Mouse (Mus musculus) liver, adult (tissue): ENCODE data around the gene A730049H05Rik.

ENCODE experiments used
- GATA4 ChIP-seq: IDR thresholded peaks from 2 replicates; pipeline ENCODE4 v1.6.1; 2014; ENCODE audit warnings: mild to moderate bottlenecking, low read length; ENCODE audit not compliant: insufficient replicate concordance

A730049H05Rik gene

GRCm38 (mm10) chr6:92858721-92859510 lies 42.6 kb downstream of the A730049H05Rik start:
- no peak for TF ChIP-seq GATA4

GRCm38 (mm10) chr6:92860285-92860912 lies 44.1 kb downstream of the A730049H05Rik start:
- TF ChIP-seq GATA4: no peak

GRCm38 (mm10) chr6:92862599-92862998 lies 46.3 kb downstream of the A730049H05Rik start:
- no peak for TF ChIP-seq GATA4

GRCm38 (mm10) chr6:92869089-92869581 lies 52.9 kb downstream of the A730049H05Rik start, which contains the start of gene Gm15737:
Gm15737 (plus strand) TSS chr6:92869357.
- no peak for TF ChIP-seq GATA4

- TF ChIP-seq GATA4: no peak
Measured at GRCm38 (mm10) chr6:92869582-92870219, 53.4 kb downstream of the A730049H05Rik start.

GRCm38 (mm10) chr6:92871813-92872212 lies 55.5 kb downstream of the A730049H05Rik start:
- no peak for TF ChIP-seq GATA4

GRCm38 (mm10) chr6:92872766-92873165 lies 56.5 kb downstream of the A730049H05Rik start:
- no peak for TF ChIP-seq GATA4

GRCm38 (mm10) chr6:92874854-92875253 lies 58.6 kb downstream of the A730049H05Rik start:
- 0 out of 2 replicates have a peak, but pooled peaks have one; percentile 54 for TF ChIP-seq GATA4

- TF ChIP-seq GATA4: no peak
Measured at GRCm38 (mm10) chr6:92875340-92875739, 59.1 kb downstream of the A730049H05Rik start.

GRCm38 (mm10) chr6:92876121-92876520 lies 59.8 kb downstream of the A730049H05Rik start:
- no peak for TF ChIP-seq GATA4

- TF ChIP-seq GATA4: no peak
Measured at GRCm38 (mm10) chr6:92877236-92877635, 61.0 kb downstream of the A730049H05Rik start.

GRCm38 (mm10) chr6:92878771-92879170 lies 62.5 kb downstream of the A730049H05Rik start:
- TF ChIP-seq GATA4: no peak

GRCm38 (mm10) chr6:92879700-92880265 lies 63.5 kb downstream of the A730049H05Rik start:
- no peak for TF ChIP-seq GATA4

- TF ChIP-seq GATA4: no peak
Measured at GRCm38 (mm10) chr6:92882446-92882845, 66.2 kb downstream of the A730049H05Rik start.

GRCm38 (mm10) chr6:92883131-92883900 lies 67.0 kb downstream of the A730049H05Rik start:
- TF ChIP-seq GATA4: no peak

GRCm38 (mm10) chr6:92891535-92891934 lies 75.3 kb downstream of the A730049H05Rik start:
- TF ChIP-seq GATA4: no peak
